ENCODE assay signal across 11 mouse cellular contexts in the genomic region with DNA sequence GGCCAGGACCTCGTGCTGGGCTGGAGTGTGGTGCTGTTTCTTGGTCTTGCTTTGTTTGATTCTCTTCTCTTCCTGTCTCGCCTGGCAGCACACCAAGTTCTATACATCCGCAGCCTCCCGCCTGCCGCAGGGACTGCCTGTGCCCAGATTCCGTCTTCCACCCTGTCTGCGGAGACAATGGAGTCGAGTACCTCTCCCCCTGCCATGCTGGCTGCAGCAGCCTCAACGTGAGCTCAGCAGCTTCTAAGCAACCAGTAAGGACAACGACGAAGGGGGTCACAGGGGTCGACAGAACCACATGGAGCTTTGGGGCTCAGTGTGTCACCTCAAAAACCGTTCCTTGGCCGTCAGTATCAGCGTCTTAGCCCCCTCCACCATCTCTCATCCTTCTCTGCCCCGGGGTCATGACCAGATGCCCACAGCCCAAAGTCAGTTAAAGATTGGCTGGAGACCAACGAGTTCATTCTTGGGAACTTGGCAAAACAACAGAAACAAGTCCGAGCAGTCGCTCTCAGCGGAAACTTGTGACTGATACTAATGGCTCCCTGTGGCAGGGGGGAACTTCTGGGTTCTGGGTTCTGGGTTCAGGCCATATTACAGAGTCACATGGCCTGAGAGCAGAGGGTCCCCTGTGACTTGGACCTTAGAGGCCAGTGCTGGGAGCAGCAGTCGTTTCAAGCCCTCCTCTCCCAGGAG. TPM values are rescaled to one million over a fixed set of nuclear protein-coding genes. Genes with fewer than 3 reads are reported as not detected.
DNase-seq lines count a peak whose midpoint lies in the region; ATAC-seq and TF ChIP-seq lines count a peak whose summit lies in the region.
"Had no signal": no experiment of that assay in that cellular context is flagged by ENCODE, and none has a peak within 500 bp of the region (broad histone marks: within the 10 kb centered on the region; RNA-seq: fewer than 3 reads in every experiment).

No protein-coding gene starts in this region.

- no peak for ATAC-seq in forebrain, embryonic 14.5 days
- no peak for ATAC-seq in forebrain, embryonic 13.5 days
- peak; percentile 67 for ATAC-seq in heart, embryonic 16.5 days (replicated peaks; ENCODE audit: extremely low read depth, insufficient read depth, low FRiP score)
- no peak for ATAC-seq in erythroblast, adult 5-6 weeks (replicated peaks; ENCODE audit: low FRiP score, poor library complexity, severe bottlenecking)

- H3K27me3 ChIP-seq in forebrain, embryonic 14.5 days (replicated peaks; ENCODE audit: control insufficient read depth, insufficient read depth, low read length): no peaks in the 10 kb centered on the region
- H3K27me3 ChIP-seq in forebrain, embryonic 13.5 days: no peaks in the 10 kb centered on the region
- no peaks in the 10 kb centered on the region for H3K27me3 ChIP-seq in heart, embryonic 16.5 days (ENCODE audit: control insufficient read depth, insufficient read depth, low read length)
- H3K27me3 ChIP-seq in thymus, adult 2 months (ENCODE audit: control insufficient read depth, insufficient read depth, low read length): no peaks in the 10 kb centered on the region

- WGBS in forebrain, embryonic 14.5 days: 75% methylated on average over 21 of the region's 21 CpGs
- 82% methylated on average over 21 of the region's 21 CpGs for WGBS in forebrain, embryonic 13.5 days
- 58% methylated on average over 21 of the region's 21 CpGs for WGBS in heart, embryonic 16.5 days
- 90% methylated on average over 21 of the region's 21 CpGs for WGBS in thymus, adult 2 months

- no peak overlapping the region for H3K4me2 ChIP-seq in forebrain, embryonic 14.5 days (ENCODE audit: low read length)
- no peak overlapping the region for H3K4me2 ChIP-seq in forebrain, embryonic 13.5 days
- no peak overlapping the region for H3K4me2 ChIP-seq in heart, embryonic 16.5 days (ENCODE audit: low read depth, low read length)

- DNase-seq in forebrain, embryonic 14.5 days (ENCODE audit: low spot score): peak; percentile 44
- DNase-seq in brain, embryonic 14.5 days (ENCODE audit: low read depth): peak; percentile 69
- DNase-seq in kidney, postnatal 4 days: peak; percentile 57 to 70
- no peak for DNase-seq in ovary, postnatal 10 days (ENCODE audit: low spot score)
- DNase-seq in thymus, adult 2 months: no peak
- DNase-seq: cerebellum, adult 11 months; gastrocnemius, postnatal 36 days had no signal

- H3K4me3 ChIP-seq in forebrain, embryonic 14.5 days (ENCODE audit: low read depth, low read length): no peak overlapping the region
- no peak overlapping the region for H3K4me3 ChIP-seq in forebrain, embryonic 13.5 days
- no peak overlapping the region for H3K4me3 ChIP-seq in heart, embryonic 16.5 days (ENCODE audit: low read length)
- H3K4me3 ChIP-seq in thymus, adult 2 months (ENCODE audit: control insufficient read depth, insufficient read depth, low read length): no peak overlapping the region
- H3K4me3 ChIP-seq: left cerebral cortex, adult 2 months had no signal

- H3K4me1 ChIP-seq in forebrain, embryonic 14.5 days (ENCODE audit: control insufficient read depth, insufficient read depth, low read length): no peaks in the 10 kb centered on the region
- H3K4me1 ChIP-seq in forebrain, embryonic 13.5 days: no peaks in the 10 kb centered on the region
- peaks cover 8% of the 10 kb centered on the region; the same call in 1 of the 2 replicates for H3K4me1 ChIP-seq in heart, embryonic 16.5 days (ENCODE audit: control insufficient read depth, insufficient read depth, low read length)
- H3K4me1 ChIP-seq in thymus, adult 2 months (replicated peaks; ENCODE audit: control insufficient read depth, insufficient read depth, low read length): no peaks in the 10 kb centered on the region

- H3K9me3 ChIP-seq in forebrain, embryonic 14.5 days (replicated peaks; ENCODE audit: control insufficient read depth, low read length): 0 out of 2 replicates have a peak, but pooled peaks cover 3% of the 10 kb centered on the region
- H3K9me3 ChIP-seq in forebrain, embryonic 13.5 days (replicated peaks): no peaks in the 10 kb centered on the region
- no peaks in the 10 kb centered on the region; the same call in 1 of the 2 replicates for H3K9me3 ChIP-seq in heart, embryonic 16.5 days (replicated peaks; ENCODE audit: control insufficient read depth, low read length)

- no peak overlapping the region for H3K9ac ChIP-seq in forebrain, embryonic 14.5 days (ENCODE audit: low read length)
- no peak overlapping the region for H3K9ac ChIP-seq in forebrain, embryonic 13.5 days
- no peak overlapping the region for H3K9ac ChIP-seq in heart, embryonic 16.5 days (ENCODE audit: low read length)

- no peak overlapping the region for H3K27ac ChIP-seq in forebrain, embryonic 14.5 days (ENCODE audit: low read depth, low read length)
- H3K27ac ChIP-seq in forebrain, embryonic 13.5 days: no peak overlapping the region
- peak overlapping the region; percentile 33 for H3K27ac ChIP-seq in heart, embryonic 16.5 days (ENCODE audit: low read length)
- no peak overlapping the region for H3K27ac ChIP-seq in thymus, adult 2 months (ENCODE audit: control insufficient read depth, insufficient read depth, low read length)
- H3K27ac ChIP-seq: left cerebral cortex, adult 2 months had no signal

- TF ChIP-seq POLR2A in brain, embryonic 14.5 days (IDR thresholded peaks at IDR 0.05; ENCODE audit: borderline replicate concordance, extremely low read depth, insufficient read depth, insufficient read length, poor library complexity, severe bottlenecking): no peak
- no peak for TF ChIP-seq POLR2A in thymus, adult 2 months (IDR thresholded peaks at IDR 0.05; ENCODE audit: control insufficient read depth, extremely low read depth, insufficient read depth, low read length, poor library complexity)

- TF ChIP-seq CTCF in brain, embryonic 14.5 days (IDR thresholded peaks at IDR 0.05; ENCODE audit: borderline replicate concordance, extremely low read depth, insufficient read depth, insufficient read length): no peak
- TF ChIP-seq CTCF in thymus, adult 2 months (IDR thresholded peaks at IDR 0.05; ENCODE audit: borderline replicate concordance, control insufficient read depth, extremely low read depth, insufficient read depth, low read length, poor library complexity): no peak

- H3K36me3 ChIP-seq in forebrain, embryonic 14.5 days (ENCODE audit: control insufficient read depth, insufficient read depth, low read length): no peaks in the 10 kb centered on the region
- no peaks in the 10 kb centered on the region for H3K36me3 ChIP-seq in forebrain, embryonic 13.5 days (ENCODE audit: poor library complexity, severe bottlenecking)
- H3K36me3 ChIP-seq in heart, embryonic 16.5 days (ENCODE audit: control insufficient read depth, insufficient read depth): peaks cover 7% of the 10 kb centered on the region; the same call in 1 of the 2 replicates
- H3K36me3 ChIP-seq in thymus, adult 2 months (ENCODE audit: control insufficient read depth, insufficient read depth, low read length): no peaks in the 10 kb centered on the region

RNA-seq across cellular contexts. Expression of a gene that starts 34.6 kb away (rescaled TPM):
- 32.5 and 40.5 TPM in 2 replicates for polyA plus RNA-seq in forebrain, embryonic 14.5 days (2014; fragmentation: Nextera tagmentation; extraction: Ambion mirVana)
- polyA plus RNA-seq in forebrain, embryonic 13.5 days (2015; fragmentation: Nextera tagmentation; extraction: Ambion mirVana): 38.5 TPM in 2 replicates
- 54.5 and 125 TPM in 2 replicates for polyA plus RNA-seq in brain, embryonic 14.5 days (2012; rRNA removed)
- polyA plus RNA-seq in heart, embryonic 16.5 days (2015; fragmentation: Nextera tagmentation; extraction: Ambion mirVana): 2.1 and 2.8 TPM in 2 replicates
- polyA plus RNA-seq in thymus, adult 2 months (2012; rRNA removed): 4.7 and 8.1 TPM in 2 replicates
- 0.84 TPM in 1 of 2 replicates, not detected in the other for total RNA-seq in erythroblast, adult 5-6 weeks (2015; ENCODE audit: low replicate concordance)
- 0.09 TPM in 1 of 2 replicates, not detected in the other for total RNA-seq in erythroblast, adult 5-6 weeks (2017; ENCODE audit: low replicate concordance)

Comparison
In these comparisons a context has a peak if more than half of its experiments do, and no peak if none do; other contexts are left out.
1. DNase-seq: peak in forebrain, embryonic 14.5 days (single experiment), brain, embryonic 14.5 days (single experiment) and kidney, postnatal 4 days (2 of 2); none in ovary, postnatal 10 days (single experiment) and thymus, adult 2 months (single experiment).